Mouse (Mus musculus): ENCODE results near the gene Mcoln2. TPM values are rescaled to one million over a fixed set of nuclear protein-coding genes. Genes with fewer than 3 reads are reported as not detected.

Mcoln2 gene
- total RNA-seq, 4 experiments from 2014 or later = 0.12 to 0.30 (median 0.17) TPM; not detected in 1

DNA sequence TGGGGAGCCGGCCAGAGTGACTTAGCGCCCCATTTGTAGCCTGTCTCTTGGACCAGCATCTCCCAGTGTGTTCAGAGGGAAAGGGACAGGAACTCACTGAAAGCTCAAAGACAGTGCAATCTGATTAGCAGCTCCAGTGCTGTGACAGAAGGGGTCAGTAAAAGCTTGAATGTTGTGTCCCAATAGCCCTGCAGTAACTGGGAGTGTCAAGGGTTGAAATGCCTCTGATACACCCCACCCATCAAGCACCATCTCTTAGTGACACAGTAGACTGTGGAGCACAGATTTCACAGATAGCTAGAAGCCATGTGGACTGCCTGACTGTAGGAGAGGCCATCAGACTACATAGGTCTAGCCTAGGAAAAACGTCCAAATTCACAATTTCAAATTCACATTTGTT, 77.8 kb downstream of the Mcoln2 start:
- DNase-seq (ENCODE audit: low spot score) = no peak

DNA sequence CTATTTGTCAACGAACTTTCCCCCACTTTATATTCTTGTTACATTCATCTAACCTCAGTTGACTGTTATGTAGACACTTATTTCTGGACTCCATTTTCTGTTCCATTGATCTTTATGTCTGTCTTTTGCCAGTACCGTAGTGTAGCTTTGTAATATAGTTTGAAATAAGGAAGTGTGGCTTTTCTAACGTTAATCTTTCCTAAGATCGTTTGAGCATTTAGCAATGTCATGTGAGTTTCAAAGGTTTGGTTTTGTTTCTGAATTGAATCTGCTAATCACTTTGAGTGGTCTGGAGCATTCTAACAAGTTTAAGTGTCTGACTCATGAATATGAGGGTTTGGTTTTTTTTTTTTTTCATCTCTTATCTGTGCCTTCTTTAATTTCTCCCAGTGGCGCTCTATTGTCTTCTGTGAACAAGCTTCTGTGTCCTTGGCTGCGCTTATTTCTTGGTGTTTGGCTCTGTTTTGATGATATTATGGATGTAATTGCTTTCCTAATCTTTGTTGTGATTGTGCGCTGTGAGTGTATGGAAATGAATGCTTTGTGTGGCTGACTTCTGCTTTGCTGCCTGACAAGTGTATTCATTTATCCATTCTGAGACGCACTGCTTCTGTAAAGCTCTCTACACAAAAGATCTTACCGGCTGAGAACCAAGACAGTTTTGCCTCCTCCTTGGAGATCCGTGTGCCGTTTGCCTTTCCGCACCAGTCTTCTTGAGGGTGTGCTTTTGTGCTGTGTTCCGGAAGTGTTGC, 79.1 kb downstream of the Mcoln2 start:
- no peak for DNase-seq (ENCODE audit: low spot score)

DNA sequence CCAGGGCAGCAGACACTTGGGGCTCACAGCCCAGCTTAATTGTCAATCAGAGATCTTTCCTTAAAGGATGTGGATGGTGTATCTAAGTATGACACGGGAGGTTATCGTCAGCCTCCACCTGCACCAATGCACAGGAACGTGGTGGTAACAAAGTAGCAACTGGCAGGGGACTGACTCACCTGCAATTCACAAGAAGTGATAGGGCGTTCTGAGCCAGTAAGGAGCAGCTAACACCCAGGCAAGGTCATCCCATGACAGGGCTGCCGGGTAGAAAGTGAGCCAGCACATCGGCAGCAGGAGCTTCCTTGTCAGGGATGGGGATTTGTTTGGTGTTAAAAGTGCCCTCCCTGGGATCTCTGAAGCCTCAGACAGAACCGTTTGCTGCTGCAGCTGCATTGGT, 83.1 kb downstream of the Mcoln2 start:
- no peak for DNase-seq (ENCODE audit: low spot score)

DNA sequence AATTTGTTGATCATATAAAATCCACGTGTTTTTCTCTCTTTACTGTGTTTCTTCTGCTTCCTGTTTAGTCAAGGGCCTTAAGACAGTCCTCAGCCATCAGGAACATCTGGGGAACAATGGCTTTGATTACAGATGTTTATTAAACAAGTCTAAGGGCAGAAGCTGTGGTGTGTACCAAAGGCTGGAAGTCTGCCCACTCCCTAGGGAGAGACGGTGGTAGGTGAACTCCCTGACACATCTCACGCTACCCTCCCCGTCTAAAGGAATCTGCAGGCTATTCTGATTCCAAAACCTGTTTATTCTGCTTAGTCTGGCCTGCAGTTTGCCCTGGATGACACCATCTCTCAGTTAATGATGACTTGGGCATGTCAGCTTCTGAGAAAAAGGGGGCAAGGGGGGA, 84.1 kb downstream of the Mcoln2 start:
- DNase-seq (ENCODE audit: low spot score) = no peak

DNA sequence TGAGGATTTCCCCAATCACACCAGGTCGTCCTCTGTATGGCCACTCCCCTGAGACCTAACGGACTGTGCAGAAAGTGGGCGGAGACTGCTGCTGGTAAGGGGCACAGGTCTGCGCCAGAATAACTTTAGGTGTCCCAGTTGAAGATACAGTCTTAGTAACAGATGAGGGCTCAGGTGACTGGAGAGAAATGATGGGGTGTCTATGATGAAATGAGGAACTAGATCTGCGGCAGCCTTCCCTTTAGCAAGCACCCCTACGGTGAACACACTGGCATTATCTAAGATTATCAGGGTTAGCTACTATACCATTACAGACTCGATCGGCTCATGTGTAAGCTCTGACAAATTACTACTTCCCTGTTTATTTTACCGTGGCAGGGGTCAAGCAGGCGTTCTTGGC, 84.9 kb downstream of the Mcoln2 start:
- no peak for DNase-seq (ENCODE audit: low spot score)

DNA sequence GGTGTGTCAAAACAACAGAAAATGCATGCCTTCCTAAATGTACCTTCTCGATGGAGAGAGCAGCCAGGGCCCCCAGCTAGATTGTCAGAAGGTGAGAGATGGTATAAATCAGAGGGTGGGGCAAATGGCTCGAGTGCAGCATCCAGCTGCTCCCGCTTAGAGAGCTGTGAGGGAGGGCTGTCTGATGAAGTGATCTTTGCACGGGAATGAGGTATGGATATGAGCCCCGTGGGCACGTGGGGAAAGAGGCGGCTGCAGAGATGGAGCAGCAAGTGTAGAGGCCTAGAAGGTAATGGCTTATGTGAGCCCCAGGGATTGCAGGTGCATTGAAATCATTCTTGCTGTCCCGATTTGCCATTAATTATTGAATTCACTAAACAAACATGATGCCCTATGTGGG, 86.6 kb downstream of the Mcoln2 start:
- DNase-seq (ENCODE audit: low spot score) = no peak

DNA sequence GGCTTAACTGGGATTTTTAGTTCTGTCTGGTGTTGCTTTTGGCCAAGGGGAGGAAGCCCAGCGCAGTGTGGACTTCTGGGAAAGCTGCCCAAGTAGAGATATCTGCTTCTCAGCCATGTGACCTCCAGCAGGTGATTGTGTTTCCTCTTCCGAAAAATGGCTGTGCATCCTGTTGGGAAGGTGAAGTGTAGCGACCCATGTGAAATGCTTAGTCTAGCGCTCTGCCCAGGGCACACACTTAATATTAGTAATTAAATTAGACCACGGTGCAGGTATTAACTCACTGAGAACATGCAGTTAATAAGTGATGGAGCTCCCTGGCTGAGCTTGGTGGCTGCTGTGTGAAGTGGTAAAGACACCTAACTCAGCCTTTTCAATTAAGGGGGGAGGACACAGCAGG, 88.0 kb downstream of the Mcoln2 start:
- no peak for DNase-seq (ENCODE audit: low spot score)

DNA sequence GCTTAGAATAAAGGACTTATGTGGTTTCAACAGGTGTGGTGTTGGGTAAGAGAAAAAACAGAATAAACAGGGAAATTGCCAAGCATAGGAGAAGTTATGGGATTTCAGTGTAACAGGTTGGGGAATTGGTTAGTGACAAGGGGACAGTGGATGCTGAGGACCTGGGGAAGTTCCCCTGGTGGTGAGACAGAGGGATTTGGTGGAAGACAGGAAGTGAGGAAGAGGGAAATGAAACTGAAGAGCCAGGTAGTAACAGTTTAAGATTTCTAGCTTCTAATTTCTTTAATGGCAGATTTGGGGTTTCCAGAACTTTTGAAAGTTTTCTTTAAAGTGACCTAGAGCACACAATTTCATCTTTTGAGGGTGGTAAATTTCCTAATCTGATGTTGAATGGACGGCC, 95.0 kb downstream of the Mcoln2 start:
- DNase-seq (ENCODE audit: low spot score) = no peak

Other genes with a start within 250 kb of the Mcoln2 start
- gene Bcl10, start 227.0 kb upstream of the Mcoln2 start, total RNA-seq (2022) = 10 to 100 TPM; 14.9 to 17.6 (median 16.5) TPM
- 10 to 100 TPM; 13.2 to 21.6 (median 18.0) TPM for gene 2410004B18Rik, start 211.8 kb upstream of the Mcoln2 start, total RNA-seq (2022)
- 10 to 100 TPM; 16.7 to 21.8 (median 19.0) TPM for gene Syde2, start 162.0 kb upstream of the Mcoln2 start, total RNA-seq (2022)
- not detected for gene Wdr63, start 41.7 kb upstream of the Mcoln2 start, total RNA-seq (2022)
- not detected for gene Mcoln3, start 32.4 kb upstream of the Mcoln2 start, total RNA-seq (2022)
- under 1 TPM in 1 of 4 experiments, not detected in 3; 0.24 TPM for gene Lpar3, start 71.1 kb downstream of the Mcoln2 start, total RNA-seq (2022)